Mouse (Mus musculus) midbrain, embryonic 14.5 days (tissue): ENCODE results near the gene Gm12216. TPM values are rescaled to one million over a fixed set of nuclear protein-coding genes. Genes with fewer than 3 reads are reported as not detected.

Source experiments
- ATAC-seq: fragments of 200-750 bp; cut with Nextera tagmentation; 2 replicates; pipeline ENCODE4 v1.8.0; 2017; ENCODE audit warnings: moderate number of reproducible peaks, moderate library complexity; ENCODE audit not compliant: low FRiP score, low TSS enrichment
- DNase-seq: peaks from one replicate; pipeline ENCODE4 v3.0.0-alpha.2; 2015
- H3K27ac ChIP-seq: fragments of 300-500 bp; sonication (generic); replicated peaks from 2 replicates; pipeline ENCODE4 v1.5.1; 2014; ENCODE audit warnings: mild to moderate bottlenecking, low read depth, low read length, moderate library complexity
- H3K27me3 ChIP-seq: fragments of 300-500 bp; sonication (generic); 2 replicates; pipeline ENCODE4 v1.6.1; 2014; ENCODE audit warnings: low read length, control low read depth, mixed read lengths; ENCODE audit not compliant: control insufficient read depth, insufficient read depth
- H3K36me3 ChIP-seq: fragments of 300-500 bp; sonication (generic); 2 replicates; pipeline ENCODE4 v1.6.1; 2014; ENCODE audit warnings: low read length, control low read depth; ENCODE audit not compliant: control insufficient read depth, insufficient read depth
- H3K4me1 ChIP-seq: fragments of 300-500 bp; sonication (generic); 2 replicates; pipeline ENCODE4 v1.6.1; 2014; ENCODE audit warnings: mild to moderate bottlenecking, antibody characterized with exemption, low read length, control low read depth; ENCODE audit not compliant: control insufficient read depth, insufficient read depth
- H3K4me2 ChIP-seq: fragments of 300-500 bp; sonication (generic); 2 replicates; pipeline ENCODE4 v1.6.1; 2014; ENCODE audit warnings: mild to moderate bottlenecking, low read length, moderate library complexity
- H3K4me3 ChIP-seq: fragments of 300-500 bp; sonication (generic); replicated peaks from 2 replicates; pipeline ENCODE4 v1.5.1; 2014; ENCODE audit warnings: low read depth, low read length
- H3K9ac ChIP-seq: fragments of 300-500 bp; sonication (generic); replicated peaks from 2 replicates; pipeline ENCODE4 v1.6.1; 2014; ENCODE audit warnings: mild to moderate bottlenecking, low read length, moderate library complexity
- H3K9me3 ChIP-seq: fragments of 300-500 bp; sonication (generic); 2 replicates; pipeline ENCODE4 v1.6.1; 2016; ENCODE audit warnings: low read length, control low read depth, mixed read lengths; ENCODE audit not compliant: control insufficient read depth
- WGBS: fragments of 180-500 bp; shearing (Covaris S2); extraction: QIAGEN DNeasy Blood & Tissue Kit; methylation state at CpG from one replicate; pipeline ENCODE4 v1.1.7; 2014; 5-methylcytosine and 5-hydroxymethylcytosine counted together
- polyA plus RNA-seq: library from polyadenylated mRNA; unstranded; fragments of >200 nt; fragmentation: Nextera tagmentation; extraction: Ambion mirVana; gene quantifications from 2 replicates; pipeline ENCODE4 v1.2.1, GENCODE M21; 2014

The Gm12216 gene
- polyA plus RNA-seq, 1 experiment from 2014 or later: 0.57 TPM

GRCm38 (mm10) chr11:53797386-53797920, 61.6 kb downstream of the Gm12216 start:
- Histone ChIP-seq H3K4me1 (0 out of 2 replicates have a peak, but pooled peaks cover 4% of the 10 kb centered on the region), H3K9me3 (no peaks in the 10 kb centered on the region), H3K27me3 (no peaks in the 10 kb centered on the region), H3K27ac (0 out of 2 replicates have a peak overlapping the region, but pooled peaks have one; percentile 20), H3K9ac (no peak overlapping the region), H3K36me3 (no peaks in the 10 kb centered on the region), H3K4me3 (no peak overlapping the region), H3K4me2 (no peak overlapping the region)
- DNase-seq (peak; percentile 12), ATAC-seq (no peak)
- 38% methylated on average over 6 of the region's 6 CpGs for WGBS

GRCm38 (mm10) chr11:53796409-53797151, 62.5 kb downstream of the Gm12216 start:
- no peak overlapping the region for H3K4me3 ChIP-seq
- 0 out of 2 replicates have a peak overlapping the region, but pooled peaks have one; percentile 1 for H3K27ac ChIP-seq
- H3K9ac ChIP-seq: no peak overlapping the region
- H3K9me3 ChIP-seq: no peaks in the 10 kb centered on the region
- no peak overlapping the region for H3K4me2 ChIP-seq
- H3K36me3 ChIP-seq: no peaks in the 10 kb centered on the region
- 0 out of 2 replicates have a peak, but pooled peaks cover 4% of the 10 kb centered on the region for H3K4me1 ChIP-seq
- H3K27me3 ChIP-seq: no peaks in the 10 kb centered on the region
- DNase-seq: peak; percentile 31
- no peak for ATAC-seq
- WGBS: 73% methylated on average over 12 of the region's 12 CpGs

GRCm38 (mm10) chr11:53795813-53796212, 63.2 kb downstream of the Gm12216 start:
- ATAC-seq (no peak), DNase-seq (no peak)
- 78% methylated on average over 8 of the region's 8 CpGs for WGBS
- H3K4me2 ChIP-seq: no peak overlapping the region
- no peaks in the 10 kb centered on the region for H3K36me3 ChIP-seq
- H3K4me3 ChIP-seq: no peak overlapping the region
- H3K9ac ChIP-seq: no peak overlapping the region
- no peaks in the 10 kb centered on the region for H3K27me3 ChIP-seq
- 0 out of 2 replicates have a peak, but pooled peaks cover 4% of the 10 kb centered on the region for H3K4me1 ChIP-seq
- H3K27ac ChIP-seq: 0 out of 2 replicates have a peak overlapping the region, but pooled peaks have one; percentile 1
- no peaks in the 10 kb centered on the region for H3K9me3 ChIP-seq

- Histone ChIP-seq H3K27me3 (no peaks in the 10 kb centered on the region), H3K4me2 (no peak overlapping the region), H3K9me3 (no peaks in the 10 kb centered on the region), H3K9ac (no peak overlapping the region), H3K4me3 (no peak overlapping the region), H3K36me3 (no peaks in the 10 kb centered on the region), H3K27ac (no peak overlapping the region), H3K4me1 (0 out of 2 replicates have a peak, but pooled peaks cover 4% of the 10 kb centered on the region)
- 76% methylated on average over 25 of the region's 25 CpGs for whole genome bisulfite sequencing
- no peak for DNase-seq
- no peak for ATAC-seq
Measured at GRCm38 (mm10) chr11:53794671-53795557, 64.1 kb downstream of the Gm12216 start.

GRCm38 (mm10) chr11:53794015-53794414, 65.0 kb downstream of the Gm12216 start:
- Histone ChIP-seq H3K27me3 (no peaks in the 10 kb centered on the region), H3K9ac (no peak overlapping the region), H3K4me2 (no peak overlapping the region), H3K36me3 (no peaks in the 10 kb centered on the region), H3K9me3 (no peaks in the 10 kb centered on the region), H3K4me1 (0 out of 2 replicates have a peak, but pooled peaks cover 4% of the 10 kb centered on the region), H3K27ac (no peak overlapping the region), H3K4me3 (no peak overlapping the region)
- DNase-seq (no peak), ATAC-seq (no peak)
- WGBS: 82% methylated on average over 3 of the region's 3 CpGs

GRCm38 (mm10) chr11:53792986-53793385, 66.1 kb downstream of the Gm12216 start:
- ATAC-seq (no peak), DNase-seq (no peak)
- Histone ChIP-seq H3K36me3 (no peaks in the 10 kb centered on the region), H3K4me2 (no peak overlapping the region), H3K27ac (no peak overlapping the region), H3K9me3 (no peaks in the 10 kb centered on the region), H3K4me3 (no peak overlapping the region), H3K9ac (no peak overlapping the region), H3K27me3 (no peaks in the 10 kb centered on the region), H3K4me1 (0 out of 2 replicates have a peak, but pooled peaks cover 4% of the 10 kb centered on the region)
- WGBS: 82% methylated on average over 3 of the region's 3 CpGs

GRCm38 (mm10) chr11:53789277-53789676, 69.8 kb downstream of the Gm12216 start:
- no peaks in the 10 kb centered on the region for H3K36me3 ChIP-seq
- no peaks in the 10 kb centered on the region for H3K4me1 ChIP-seq
- H3K4me2 ChIP-seq: no peak overlapping the region
- H3K27me3 ChIP-seq: no peaks in the 10 kb centered on the region
- WGBS: 73% methylated on average over 3 of the region's 3 CpGs
- no peak overlapping the region for H3K27ac ChIP-seq
- H3K4me3 ChIP-seq: no peak overlapping the region
- ATAC-seq (no peak), DNase-seq (no peak)
- H3K9ac ChIP-seq: no peak overlapping the region
- no peaks in the 10 kb centered on the region for H3K9me3 ChIP-seq

- ATAC-seq: no peak
- H3K27me3 ChIP-seq: no peaks in the 10 kb centered on the region
- H3K9ac ChIP-seq: no peak overlapping the region
- no peak for DNase-seq
- no peaks in the 10 kb centered on the region for H3K9me3 ChIP-seq
- no peaks in the 10 kb centered on the region for H3K4me1 ChIP-seq
- 74% methylated on average over 8 of the region's 8 CpGs for WGBS
- no peak overlapping the region for H3K4me2 ChIP-seq
- no peaks in the 10 kb centered on the region for H3K36me3 ChIP-seq
- H3K27ac ChIP-seq: no peak overlapping the region
- no peak overlapping the region for H3K4me3 ChIP-seq
Measured at GRCm38 (mm10) chr11:53788196-53788595, 70.9 kb downstream of the Gm12216 start.
